Comparison of ENCODE assay signal across 10 mouse cellular contexts in the genomic region with DNA sequence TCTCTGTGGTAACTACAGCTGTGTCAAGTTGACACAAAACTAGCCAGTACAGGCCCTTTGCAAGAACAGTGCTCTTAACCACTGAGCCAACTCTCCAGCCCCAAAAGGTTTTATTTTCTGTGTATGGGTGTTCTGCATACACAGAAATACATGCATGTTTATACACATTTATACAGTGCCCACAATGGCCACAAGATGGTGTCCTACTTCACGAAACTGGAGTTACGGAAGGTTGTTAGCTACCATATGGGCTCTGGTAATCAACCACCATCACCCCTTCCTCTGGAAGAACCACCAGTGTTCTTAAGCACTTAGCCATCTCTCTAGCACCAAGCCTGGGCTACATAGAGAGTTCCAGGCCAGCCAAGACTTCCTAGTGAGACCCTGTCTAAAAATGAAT. TPM values are rescaled to one million over a fixed set of nuclear protein-coding genes. Genes with fewer than 3 reads are reported as not detected.
DNase-seq lines count a peak whose midpoint lies in the region; ATAC-seq lines count a peak whose summit lies in the region.
"Had no signal": no experiment of that assay in that cellular context is flagged by ENCODE, and none has a peak within 500 bp of the region (broad histone marks: within the 10 kb centered on the region; RNA-seq: fewer than 3 reads in every experiment).

No protein-coding gene starts in this region.

- WGBS in hindbrain, embryonic 11.5 days: 77% methylated on average over 2 of the region's 2 CpGs
- WGBS in hindbrain, embryonic 16.5 days: 63% methylated on average over 2 of the region's 2 CpGs
- WGBS in neural tube, embryonic 15.5 days: 66% methylated on average over 2 of the region's 2 CpGs

- no peak for ATAC-seq in hindbrain, embryonic 11.5 days (ENCODE audit: low FRiP score)
- no peak for ATAC-seq in hindbrain, embryonic 16.5 days
- peak; percentile 61 for ATAC-seq in inflammation-experienced regulatory T-cells, adult 6 months
- no peak for ATAC-seq in neural tube, embryonic 15.5 days (ENCODE audit: low FRiP score)

- H3K9ac ChIP-seq in hindbrain, embryonic 11.5 days (ENCODE audit: low read depth, low read length): no peak overlapping the region
- no peak overlapping the region for H3K9ac ChIP-seq in hindbrain, embryonic 16.5 days (ENCODE audit: low read depth, low read length)
- H3K9ac ChIP-seq in neural tube, embryonic 15.5 days (replicated peaks): no peak overlapping the region

- DNase-seq in hindbrain, embryonic 11.5 days (ENCODE audit: low spot score): peak; percentile 51
- DNase-seq in A20 (ENCODE audit: low read depth, low spot score) (peak; percentile 76), NIH3T3 (ENCODE audit: low read depth) (peak; percentile 82)
- DNase-seq in right cerebral cortex, adult 2 months (ENCODE audit: low spot score in 2 of 2): no peak
- DNase-seq in heart, postnatal 14 days: no peak
- DNase-seq: adrenal gland, postnatal 25 days; gastrocnemius, postnatal 14 days had no signal

- H3K9me3 ChIP-seq in hindbrain, embryonic 11.5 days (ENCODE audit: control insufficient read depth, low read length): no peaks in the 10 kb centered on the region
- H3K9me3 ChIP-seq in hindbrain, embryonic 16.5 days (ENCODE audit: control insufficient read depth, low read length): no peaks in the 10 kb centered on the region
- H3K9me3 ChIP-seq in neural tube, embryonic 15.5 days (replicated peaks): no peaks in the 10 kb centered on the region

- intact Hi-C loops in heart, postnatal 14 days (cut with DNase I): no loop called here

- H3K4me2 ChIP-seq in hindbrain, embryonic 11.5 days (replicated peaks; ENCODE audit: low read depth, low read length): no peak overlapping the region
- no peak overlapping the region for H3K4me2 ChIP-seq in hindbrain, embryonic 16.5 days (ENCODE audit: low read length)
- no peak overlapping the region for H3K4me2 ChIP-seq in neural tube, embryonic 15.5 days

- H3K36me3 ChIP-seq in hindbrain, embryonic 11.5 days (ENCODE audit: control insufficient read depth, insufficient read depth, low read length): no peaks in the 10 kb centered on the region
- no peaks in the 10 kb centered on the region for H3K36me3 ChIP-seq in hindbrain, embryonic 16.5 days (ENCODE audit: control insufficient read depth, insufficient read depth, low read length)
- no peaks in the 10 kb centered on the region for H3K36me3 ChIP-seq in neural tube, embryonic 15.5 days

- no peaks in the 10 kb centered on the region for H3K4me1 ChIP-seq in hindbrain, embryonic 11.5 days (replicated peaks; ENCODE audit: control insufficient read depth, insufficient read depth, low read length)
- no peaks in the 10 kb centered on the region for H3K4me1 ChIP-seq in hindbrain, embryonic 16.5 days (ENCODE audit: control insufficient read depth, insufficient read depth, low read depth, low read length)
- H3K4me1 ChIP-seq in neural tube, embryonic 15.5 days: no peaks in the 10 kb centered on the region

- no peaks in the 10 kb centered on the region for H3K27me3 ChIP-seq in hindbrain, embryonic 11.5 days (ENCODE audit: control insufficient read depth, insufficient read depth, low read length)
- H3K27me3 ChIP-seq in hindbrain, embryonic 16.5 days (replicated peaks; ENCODE audit: control insufficient read depth, insufficient read depth, low read length): no peaks in the 10 kb centered on the region
- H3K27me3 ChIP-seq in neural tube, embryonic 15.5 days (replicated peaks): no peaks in the 10 kb centered on the region

- no peak overlapping the region for H3K4me3 ChIP-seq in hindbrain, embryonic 11.5 days (ENCODE audit: low read depth, low read length)
- no peak overlapping the region for H3K4me3 ChIP-seq in hindbrain, embryonic 16.5 days (ENCODE audit: low read length)
- H3K4me3 ChIP-seq in neural tube, embryonic 15.5 days (replicated peaks): no peak overlapping the region

- H3K27ac ChIP-seq in hindbrain, embryonic 11.5 days (ENCODE audit: low read depth, low read length): no peak overlapping the region
- H3K27ac ChIP-seq in hindbrain, embryonic 16.5 days (ENCODE audit: low read depth, low read length): no peak overlapping the region
- no peak overlapping the region for H3K27ac ChIP-seq in neural tube, embryonic 15.5 days (replicated peaks)

RNA-seq across cellular contexts. Expression of gene E4f1, which starts 8.5 kb away (rescaled TPM):
- polyA plus RNA-seq in hindbrain, embryonic 11.5 days (2014; fragmentation: Nextera tagmentation; extraction: Ambion mirVana): 17.5 and 19.9 TPM in 2 replicates
- polyA plus RNA-seq in hindbrain, embryonic 16.5 days (2015; fragmentation: Nextera tagmentation; extraction: Ambion mirVana): 42.3 and 43.5 TPM in 2 replicates
- polyA plus RNA-seq in inflammation-experienced regulatory T-cells, adult 6 months (2017; shearing (Covaris generic)): 10 to 100 TPM; 22.1 to 49.8 (median 23.6) TPM
- 46.3 and 49.5 TPM in 2 replicates for polyA plus RNA-seq in neural tube, embryonic 15.5 days (2015; fragmentation: Nextera tagmentation; extraction: Ambion mirVana)
- total RNA-seq in heart, postnatal 14 days (2021): 10 to 100 TPM; 13.6 to 16.2 TPM

RNA-seq across cellular contexts. Expression of gene Pgp, which starts 8.6 kb away (rescaled TPM):
- polyA plus RNA-seq in hindbrain, embryonic 11.5 days (2014; fragmentation: Nextera tagmentation; extraction: Ambion mirVana): 60.1 and 64.6 TPM in 2 replicates
- 83.9 and 85.4 TPM in 2 replicates for polyA plus RNA-seq in hindbrain, embryonic 16.5 days (2015; fragmentation: Nextera tagmentation; extraction: Ambion mirVana)
- polyA plus RNA-seq in inflammation-experienced regulatory T-cells, adult 6 months (2017; shearing (Covaris generic)): 1 to 10 TPM; 3.5 to 6.9 (median 4.6) TPM
- polyA plus RNA-seq in neural tube, embryonic 15.5 days (2015; fragmentation: Nextera tagmentation; extraction: Ambion mirVana): 76.1 and 79.7 TPM in 2 replicates
- total RNA-seq in heart, postnatal 14 days (2021): 10 to 100 TPM; 43.2 to 43.4 TPM

RNA-seq across cellular contexts. Expression of gene Bricd5, which starts 12.1 kb away (rescaled TPM):
- 0.86 and 1.8 TPM in 2 replicates for polyA plus RNA-seq in hindbrain, embryonic 11.5 days (2014; fragmentation: Nextera tagmentation; extraction: Ambion mirVana)
- polyA plus RNA-seq in hindbrain, embryonic 16.5 days (2015; fragmentation: Nextera tagmentation; extraction: Ambion mirVana): 0.65 and 1.2 TPM in 2 replicates
- not detected for polyA plus RNA-seq in inflammation-experienced regulatory T-cells, adult 6 months (2017; shearing (Covaris generic))
- polyA plus RNA-seq in neural tube, embryonic 15.5 days (2015; fragmentation: Nextera tagmentation; extraction: Ambion mirVana): 0.73 TPM in 1 of 2 replicates, not detected in the other
- under 1 TPM in 1 of 2 experiments, not detected in 1; 0.38 TPM for total RNA-seq in heart, postnatal 14 days (2021)

RNA-seq across cellular contexts. Expression of gene Mlst8, which starts 17.3 kb away (rescaled TPM):
- 27.8 and 37.7 TPM in 2 replicates for polyA plus RNA-seq in hindbrain, embryonic 11.5 days (2014; fragmentation: Nextera tagmentation; extraction: Ambion mirVana)
- 36.2 and 39.3 TPM in 2 replicates for polyA plus RNA-seq in hindbrain, embryonic 16.5 days (2015; fragmentation: Nextera tagmentation; extraction: Ambion mirVana)
- polyA plus RNA-seq in inflammation-experienced regulatory T-cells, adult 6 months (2017; shearing (Covaris generic)): 10 to 100 TPM; 14.0 to 14.9 (median 14.5) TPM
- polyA plus RNA-seq in neural tube, embryonic 15.5 days (2015; fragmentation: Nextera tagmentation; extraction: Ambion mirVana): 29.5 and 33.1 TPM in 2 replicates
- 10 to 100 TPM in 1 of 2 experiments, 1 to 10 TPM in 1; 10.0 to 10.8 TPM for total RNA-seq in heart, postnatal 14 days (2021)

RNA-seq across cellular contexts. Expression of gene Dnase1l2, which starts 18.7 kb away (rescaled TPM):
- polyA plus RNA-seq in hindbrain, embryonic 11.5 days (2014; fragmentation: Nextera tagmentation; extraction: Ambion mirVana): 2.6 and 3.2 TPM in 2 replicates
- polyA plus RNA-seq in hindbrain, embryonic 16.5 days (2015; fragmentation: Nextera tagmentation; extraction: Ambion mirVana): 6.1 and 9.4 TPM in 2 replicates
- 1 to 10 TPM; 2.9 to 6.5 (median 4.8) TPM for polyA plus RNA-seq in inflammation-experienced regulatory T-cells, adult 6 months (2017; shearing (Covaris generic))
- polyA plus RNA-seq in neural tube, embryonic 15.5 days (2015; fragmentation: Nextera tagmentation; extraction: Ambion mirVana): 5.4 and 8.7 TPM in 2 replicates
- total RNA-seq in heart, postnatal 14 days (2021): 1 to 10 TPM; 2.0 to 2.3 TPM

Comparison
In these comparisons a context has a peak if more than half of its experiments do, and no peak if none do; other contexts are left out.
1. DNase-seq: peak in hindbrain, embryonic 11.5 days (single experiment), A20 (single experiment) and NIH3T3 (single experiment); none in right cerebral cortex, adult 2 months (0 of 2) and heart, postnatal 14 days (0 of 2).